Mouse (Mus musculus): ENCODE measurements at regions not wholly inside any gene's neighbourhood (a gene's known extent, or its start where the extent isn't known, plus 50 kb on each side); places are given as distances from the start of the nearest gene placed in this dataset.

GRCm38 (mm10) chr16:29939869-29940707 is 124.1 kb upstream of the Hes1 start:
- no peak for ATAC-seq (replicated peaks; ENCODE audit: low FRiP score, low TSS enrichment, poor library complexity, severe bottlenecking)

- ATAC-seq (replicated peaks; ENCODE audit: low FRiP score, low TSS enrichment, poor library complexity, severe bottlenecking): no peak
Measured at GRCm38 (mm10) chr16:29942111-29942510, 122.1 kb upstream of the Hes1 start.

- ATAC-seq (replicated peaks; ENCODE audit: low FRiP score, low TSS enrichment, poor library complexity, severe bottlenecking): no peak
Measured at GRCm38 (mm10) chr16:29943963-29944860, 120.0 kb upstream of the Hes1 start.

- ATAC-seq (replicated peaks; ENCODE audit: low FRiP score, low TSS enrichment, poor library complexity, severe bottlenecking): no peak
Measured at GRCm38 (mm10) chr16:29944966-29945365, 119.2 kb upstream of the Hes1 start.

- peak; percentile 51; the same call in 1 of the 2 replicates for ATAC-seq (replicated peaks; ENCODE audit: low FRiP score, low TSS enrichment, poor library complexity, severe bottlenecking)
Measured at GRCm38 (mm10) chr16:29945376-29945890, 118.8 kb upstream of the Hes1 start.

- ATAC-seq (replicated peaks; ENCODE audit: low FRiP score, low TSS enrichment, poor library complexity, severe bottlenecking): peak; percentile 69
Measured at GRCm38 (mm10) chr16:29945891-29946598, 118.1 kb upstream of the Hes1 start.

GRCm38 (mm10) chr16:29946966-29947365 is 117.2 kb upstream of the Hes1 start:
- no peak for ATAC-seq (replicated peaks; ENCODE audit: low FRiP score, low TSS enrichment, poor library complexity, severe bottlenecking)

GRCm38 (mm10) chr16:29947670-29948069 is 116.5 kb upstream of the Hes1 start:
- no peak for ATAC-seq (replicated peaks; ENCODE audit: low FRiP score, low TSS enrichment, poor library complexity, severe bottlenecking)

GRCm38 (mm10) chr16:29950136-29950535 is 114.0 kb upstream of the Hes1 start:
- no peak for ATAC-seq (replicated peaks; ENCODE audit: low FRiP score, low TSS enrichment, poor library complexity, severe bottlenecking)

- no peak for ATAC-seq (replicated peaks; ENCODE audit: low FRiP score, low TSS enrichment, poor library complexity, severe bottlenecking)
Measured at GRCm38 (mm10) chr16:29950791-29951190, 113.4 kb upstream of the Hes1 start.

- no peak for ATAC-seq (replicated peaks; ENCODE audit: low FRiP score, low TSS enrichment, poor library complexity, severe bottlenecking)
Measured at GRCm38 (mm10) chr16:29954700-29955099, 109.5 kb upstream of the Hes1 start.

GRCm38 (mm10) chr16:29956904-29957303 is 107.3 kb upstream of the Hes1 start:
- ATAC-seq (replicated peaks; ENCODE audit: low FRiP score, low TSS enrichment, poor library complexity, severe bottlenecking): no peak

- no peak for ATAC-seq (replicated peaks; ENCODE audit: low FRiP score, low TSS enrichment, poor library complexity, severe bottlenecking)
Measured at GRCm38 (mm10) chr16:29959939-29960637, 104.1 kb upstream of the Hes1 start.

- ATAC-seq (replicated peaks; ENCODE audit: low FRiP score, low TSS enrichment, poor library complexity, severe bottlenecking): no peak
Measured at GRCm38 (mm10) chr16:29963284-29963683, 100.9 kb upstream of the Hes1 start.

- no peak for ATAC-seq (replicated peaks; ENCODE audit: low FRiP score, low TSS enrichment, poor library complexity, severe bottlenecking)
Measured at GRCm38 (mm10) chr16:29964563-29964962, 99.6 kb upstream of the Hes1 start.

GRCm38 (mm10) chr16:29968743-29969142 is 95.4 kb upstream of the Hes1 start:
- no peak for ATAC-seq (replicated peaks; ENCODE audit: low FRiP score, low TSS enrichment, poor library complexity, severe bottlenecking)

- ATAC-seq (replicated peaks; ENCODE audit: low FRiP score, low TSS enrichment, poor library complexity, severe bottlenecking): no peak
Measured at GRCm38 (mm10) chr16:29972741-29973141, 91.4 kb upstream of the Hes1 start.

- ATAC-seq (replicated peaks; ENCODE audit: low FRiP score, low TSS enrichment, poor library complexity, severe bottlenecking): no peak
Measured at GRCm38 (mm10) chr16:29973250-29973649, 90.9 kb upstream of the Hes1 start.

GRCm38 (mm10) chr16:29975800-29976199 is 88.4 kb upstream of the Hes1 start:
- ATAC-seq (replicated peaks; ENCODE audit: low FRiP score, low TSS enrichment, poor library complexity, severe bottlenecking): no peak
